Mouse (Mus musculus): Measurements from ENCODE around the gene Pigf. TPM values are rescaled to one million over a fixed set of nuclear protein-coding genes. Genes with fewer than 3 reads are reported as not detected.

The Pigf gene
- polyA plus RNA-seq, 1 experiment from 2014 or later, result 33.4 TPM

DNA sequence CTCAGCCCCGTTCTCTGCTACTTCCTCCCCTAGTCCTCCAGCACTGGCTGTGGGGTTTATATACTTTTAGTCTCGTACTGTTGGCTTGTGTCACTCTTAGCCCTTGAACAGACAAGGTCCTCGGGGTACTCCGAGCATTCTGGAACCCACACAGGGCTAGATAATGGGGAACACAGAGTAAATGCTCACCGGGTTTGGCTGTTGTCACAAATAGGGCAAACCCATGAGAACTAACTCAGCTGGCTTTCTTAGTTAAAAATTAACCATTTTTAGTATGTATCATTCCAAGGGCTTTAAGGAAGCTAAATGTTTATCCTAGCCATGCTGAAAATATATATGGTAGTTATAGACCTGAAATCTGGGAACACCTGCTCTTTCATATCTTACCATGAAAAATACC lies 5.5 kb downstream of the Pigf start:
- Histone ChIP-seq H3K4me3 (replicated peaks) (no peak overlapping the region), H3K9ac (replicated peaks) (no peak overlapping the region), H3K4me1 (peaks cover 12% of the 10 kb centered on the region), H3K36me3 (peaks cover 8% of the 10 kb centered on the region), H3K27me3 (replicated peaks) (no peaks in the 10 kb centered on the region), H3K9me3 (replicated peaks) (no peaks in the 10 kb centered on the region), H3K27ac (replicated peaks) (no peak overlapping the region), H3K4me2 (no peak overlapping the region)
- 96% methylated on average over 5 of the region's 5 CpGs for WGBS
- no peak for ATAC-seq (ENCODE audit: low FRiP score)

GRCm38 (mm10) chr17:87011301-87012019 lies 13.7 kb downstream of the Pigf start:
- WGBS, result 73% methylated on average over 13 of the region's 13 CpGs
- H3K4me3 ChIP-seq (replicated peaks), result no peak overlapping the region
- no peaks in the 10 kb centered on the region for H3K4me1 ChIP-seq
- no peak for ATAC-seq (ENCODE audit: low FRiP score)
- H3K27me3 ChIP-seq (replicated peaks), result no peaks in the 10 kb centered on the region
- no peak overlapping the region for H3K9ac ChIP-seq (replicated peaks)
- no peaks in the 10 kb centered on the region for H3K9me3 ChIP-seq (replicated peaks)
- 0 out of 2 replicates have a peak overlapping the region, but pooled peaks have one; percentile 33 for H3K27ac ChIP-seq (replicated peaks)
- no peak overlapping the region for H3K4me2 ChIP-seq
- H3K36me3 ChIP-seq, result peaks cover 11% of the 10 kb centered on the region; the same call in 1 of the 2 replicates

GRCm38 (mm10) chr17:87008950-87009349 lies 16.3 kb downstream of the Pigf start:
- Histone ChIP-seq H3K4me3 (replicated peaks) (no peak overlapping the region), H3K27me3 (replicated peaks) (no peaks in the 10 kb centered on the region), H3K9me3 (replicated peaks) (no peaks in the 10 kb centered on the region), H3K27ac (replicated peaks) (no peak overlapping the region), H3K4me1 (no peaks in the 10 kb centered on the region), H3K4me2 (no peak overlapping the region), H3K9ac (replicated peaks) (no peak overlapping the region), H3K36me3 (peaks cover 11% of the 10 kb centered on the region)
- ATAC-seq (ENCODE audit: low FRiP score), result no peak
- WGBS, result 94% methylated on average over 3 of the region's 3 CpGs

DNA sequence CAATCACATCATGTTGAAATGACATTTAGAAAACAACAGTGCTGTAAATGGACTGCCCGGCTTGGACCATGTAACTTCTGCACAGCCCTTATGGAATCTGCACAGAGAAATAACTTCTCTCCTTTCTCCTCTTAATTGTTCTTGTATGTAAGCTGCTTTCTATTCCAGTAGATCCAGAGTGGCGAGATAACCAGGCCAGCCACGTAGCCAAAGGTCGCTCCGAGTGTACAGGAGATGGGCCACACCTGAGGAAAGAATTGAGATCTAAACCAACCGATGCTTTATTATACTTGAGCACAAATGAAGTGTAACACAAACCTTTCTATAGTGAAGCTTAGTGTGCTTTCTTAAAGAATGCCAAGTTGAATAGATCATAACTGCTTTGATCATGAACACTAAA lies 27.9 kb downstream of the Pigf start:
- Histone ChIP-seq H3K4me1 (no peaks in the 10 kb centered on the region), H3K4me3 (replicated peaks) (no peak overlapping the region), H3K36me3 (peaks cover 8% of the 10 kb centered on the region; the same call in 1 of the 2 replicates), H3K27me3 (replicated peaks) (no peaks in the 10 kb centered on the region), H3K9me3 (replicated peaks) (no peaks in the 10 kb centered on the region), H3K4me2 (no peak overlapping the region), H3K9ac (replicated peaks) (no peak overlapping the region), H3K27ac (replicated peaks) (no peak overlapping the region)
- 91% methylated on average over 6 of the region's 6 CpGs for WGBS
- no peak for ATAC-seq (ENCODE audit: low FRiP score)

DNA sequence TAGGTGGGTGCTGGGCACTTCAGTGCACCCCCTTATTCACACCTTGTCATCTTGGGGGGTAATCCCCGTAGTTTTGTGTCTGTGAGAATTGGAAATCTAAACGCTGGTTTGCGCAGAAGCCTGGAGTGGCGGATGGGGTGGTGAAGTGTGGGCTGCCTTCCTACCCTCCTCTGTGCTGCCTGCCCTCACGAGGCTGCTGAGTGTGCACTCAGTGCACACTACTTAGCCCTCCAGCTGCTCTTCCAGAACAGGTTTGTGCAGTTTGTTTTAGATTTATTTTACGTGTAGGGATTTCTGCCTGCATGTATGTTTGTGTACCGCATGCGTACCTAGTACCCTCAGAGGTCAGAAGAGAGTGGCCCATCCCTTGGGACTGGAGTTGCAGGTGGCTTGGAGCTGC lies 33.9 kb downstream of the Pigf start:
- WGBS, result 93% methylated on average over 8 of the region's 8 CpGs
- no peaks in the 10 kb centered on the region for H3K27me3 ChIP-seq (replicated peaks)
- no peak overlapping the region for H3K27ac ChIP-seq (replicated peaks)
- H3K36me3 ChIP-seq, result no peaks in the 10 kb centered on the region
- no peak overlapping the region for H3K4me3 ChIP-seq (replicated peaks)
- H3K4me2 ChIP-seq, result no peak overlapping the region
- peaks cover 16% of the 10 kb centered on the region for H3K4me1 ChIP-seq
- no peak overlapping the region for H3K9ac ChIP-seq (replicated peaks)
- ATAC-seq (ENCODE audit: low FRiP score), result no peak
- no peaks in the 10 kb centered on the region for H3K9me3 ChIP-seq (replicated peaks)

DNA sequence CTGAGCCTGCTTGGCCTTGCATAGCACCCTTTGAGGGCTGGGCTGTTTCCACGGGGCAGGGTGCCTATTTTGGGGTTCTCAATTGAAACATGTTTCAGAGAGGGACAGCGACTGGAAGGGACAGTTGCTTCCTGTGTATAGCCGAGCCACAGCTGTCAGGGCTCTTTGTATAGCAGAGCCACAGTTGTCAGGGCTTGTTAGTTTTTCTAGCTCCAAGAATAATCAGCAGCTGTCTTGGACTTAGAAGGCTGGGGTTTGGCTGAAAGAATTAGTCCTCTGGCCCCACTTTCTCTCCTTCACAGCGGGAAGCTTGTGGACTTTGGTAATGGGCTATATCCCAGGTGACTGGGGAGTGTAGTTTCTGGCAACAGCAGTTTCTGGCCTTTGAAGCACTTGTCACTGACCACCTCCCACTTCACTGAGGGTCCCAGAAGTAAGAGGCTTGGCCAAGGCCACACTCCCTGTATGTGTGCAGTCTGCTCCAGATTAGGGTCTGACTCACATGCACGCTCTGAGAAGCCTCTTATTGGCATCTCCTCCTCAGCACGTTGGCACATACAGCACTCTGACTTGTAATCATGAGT lies 36.5 kb downstream of the Pigf start:
- Histone ChIP-seq H3K36me3 (no peaks in the 10 kb centered on the region), H3K27me3 (replicated peaks) (no peaks in the 10 kb centered on the region), H3K9me3 (replicated peaks) (no peaks in the 10 kb centered on the region), H3K4me3 (replicated peaks) (no peak overlapping the region), H3K9ac (replicated peaks) (no peak overlapping the region), H3K27ac (replicated peaks) (no peak overlapping the region), H3K4me2 (no peak overlapping the region), H3K4me1 (peaks cover 24% of the 10 kb centered on the region)
- no peak for ATAC-seq (ENCODE audit: low FRiP score)
- WGBS, result 62% methylated on average over 6 of the region's 6 CpGs

GRCm38 (mm10) chr17:86988161-86988560 lies 37.0 kb downstream of the Pigf start:
- Histone ChIP-seq H3K9ac (replicated peaks) (no peak overlapping the region), H3K9me3 (replicated peaks) (no peaks in the 10 kb centered on the region), H3K4me3 (replicated peaks) (no peak overlapping the region), H3K36me3 (no peaks in the 10 kb centered on the region), H3K4me1 (peaks cover 24% of the 10 kb centered on the region), H3K27ac (replicated peaks) (no peak overlapping the region), H3K4me2 (no peak overlapping the region), H3K27me3 (replicated peaks) (no peaks in the 10 kb centered on the region)
- 81% methylated on average over 5 of the region's 5 CpGs for WGBS
- no peak for ATAC-seq (ENCODE audit: low FRiP score)

DNA sequence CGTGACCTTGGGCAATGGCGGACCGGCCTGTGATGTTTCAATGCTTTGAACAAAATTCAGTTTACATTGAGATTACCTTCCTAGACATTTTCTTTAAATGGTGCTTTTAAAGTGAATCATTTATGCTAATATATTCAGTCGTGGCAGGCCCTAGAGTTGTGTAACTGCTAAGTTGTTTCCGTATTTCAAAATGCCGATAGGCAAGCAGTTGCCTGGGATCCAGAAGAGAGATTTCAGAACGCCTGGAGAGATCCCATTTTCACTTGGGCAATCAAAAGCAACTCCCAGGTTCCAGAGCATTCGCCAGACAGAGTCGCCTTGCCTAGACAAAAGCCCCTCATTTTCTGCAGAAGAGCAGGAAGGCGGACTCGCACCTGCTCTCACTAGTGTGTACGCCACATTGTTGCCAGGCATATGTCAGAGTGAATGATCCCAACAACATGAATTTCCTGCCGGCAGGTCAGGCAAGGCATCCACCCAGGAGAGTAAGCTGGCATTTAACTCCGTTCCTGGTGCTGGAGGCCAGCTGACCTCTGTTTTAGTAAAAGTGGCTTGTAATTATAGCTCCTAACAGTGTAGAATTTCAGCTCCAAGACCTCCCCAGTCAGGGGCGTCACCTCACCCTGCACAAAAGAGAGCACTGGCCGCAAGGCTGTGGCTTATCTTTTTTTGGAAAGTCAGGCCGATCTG lies 38.6 kb downstream of the Pigf start:
- WGBS, result 30% methylated on average over 17 of the region's 17 CpGs
- Histone ChIP-seq H3K9me3 (replicated peaks) (no peaks in the 10 kb centered on the region), H3K4me1 (peaks cover 24% of the 10 kb centered on the region), H3K4me2 (peak overlapping the region; percentile 15; the same call in 1 of the 2 replicates), H3K27ac (replicated peaks) (peak overlapping the region; percentile 58), H3K27me3 (replicated peaks) (no peaks in the 10 kb centered on the region), H3K4me3 (replicated peaks) (no peak overlapping the region), H3K36me3 (0 out of 2 replicates have a peak, but pooled peaks cover 2% of the 10 kb centered on the region), H3K9ac (replicated peaks) (no peak overlapping the region)
- no peak for ATAC-seq (ENCODE audit: low FRiP score)

GRCm38 (mm10) chr17:86982497-86982896 lies 42.7 kb downstream of the Pigf start:
- ATAC-seq (ENCODE audit: low FRiP score), result no peak
- Histone ChIP-seq H3K36me3 (0 out of 2 replicates have a peak, but pooled peaks cover 9% of the 10 kb centered on the region), H3K4me2 (no peak overlapping the region), H3K9ac (replicated peaks) (no peak overlapping the region), H3K27me3 (replicated peaks) (no peaks in the 10 kb centered on the region), H3K27ac (replicated peaks) (no peak overlapping the region), H3K4me1 (peaks cover 24% of the 10 kb centered on the region), H3K4me3 (replicated peaks) (no peak overlapping the region), H3K9me3 (replicated peaks) (no peaks in the 10 kb centered on the region)
- 67% methylated on average over 9 of the region's 9 CpGs for WGBS

DNA sequence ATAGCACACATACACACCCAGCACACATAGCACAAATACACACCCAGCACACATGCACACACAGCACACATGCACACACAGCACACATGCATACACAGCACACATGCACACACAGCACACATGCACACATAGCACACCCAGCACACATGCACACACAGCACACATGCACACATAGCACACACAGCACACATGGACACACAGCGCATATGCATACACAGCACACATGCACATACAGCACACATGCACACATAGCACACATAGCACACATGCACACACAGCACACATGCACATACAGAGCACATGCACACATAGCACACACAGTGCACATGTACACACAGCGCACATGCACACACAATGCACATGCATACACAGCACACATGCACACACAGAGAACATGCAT lies 43.5 kb downstream of the Pigf start:
- H3K4me1 ChIP-seq, result peaks cover 19% of the 10 kb centered on the region
- no peaks in the 10 kb centered on the region for H3K9me3 ChIP-seq (replicated peaks)
- no peak overlapping the region for H3K9ac ChIP-seq (replicated peaks)
- WGBS, result 96% methylated on average over 2 of the region's 2 CpGs
- no peak overlapping the region for H3K27ac ChIP-seq (replicated peaks)
- no peak for ATAC-seq (ENCODE audit: low FRiP score)
- H3K36me3 ChIP-seq, result 0 out of 2 replicates have a peak, but pooled peaks cover 9% of the 10 kb centered on the region
- no peaks in the 10 kb centered on the region for H3K27me3 ChIP-seq (replicated peaks)
- no peak overlapping the region for H3K4me2 ChIP-seq
- no peak overlapping the region for H3K4me3 ChIP-seq (replicated peaks)

GRCm38 (mm10) chr17:86981205-86981604 lies 44.0 kb downstream of the Pigf start:
- Histone ChIP-seq H3K36me3 (0 out of 2 replicates have a peak, but pooled peaks cover 9% of the 10 kb centered on the region), H3K4me1 (peaks cover 16% of the 10 kb centered on the region), H3K4me3 (replicated peaks) (no peak overlapping the region), H3K27ac (replicated peaks) (no peak overlapping the region), H3K4me2 (no peak overlapping the region), H3K9ac (replicated peaks) (no peak overlapping the region), H3K27me3 (replicated peaks) (no peaks in the 10 kb centered on the region), H3K9me3 (replicated peaks) (no peaks in the 10 kb centered on the region)
- 95% methylated on average over 1 of the region's 1 CpGs for WGBS
- ATAC-seq (ENCODE audit: low FRiP score), result no peak

- Histone ChIP-seq H3K27ac (replicated peaks) (0 out of 2 replicates have a peak overlapping the region, but pooled peaks have one; percentile 45), H3K27me3 (replicated peaks) (no peaks in the 10 kb centered on the region), H3K4me3 (replicated peaks) (no peak overlapping the region), H3K4me1 (peaks cover 8% of the 10 kb centered on the region), H3K9me3 (replicated peaks) (no peaks in the 10 kb centered on the region), H3K4me2 (no peak overlapping the region), H3K36me3 (0 out of 2 replicates have a peak, but pooled peaks cover 11% of the 10 kb centered on the region), H3K9ac (replicated peaks) (no peak overlapping the region)
- whole genome bisulfite sequencing, result 96% methylated on average over 6 of the region's 6 CpGs
- ATAC-seq (ENCODE audit: low FRiP score), result no peak
These were observed 46.7 kb downstream of the Pigf start for GRCm38 (mm10) chr17:86978496-86978895.
